Mouse (Mus musculus) cerebellum, adult (tissue): ENCODE results near the gene Khk.

ENCODE experiments used
- ATAC-seq: cut with Nextera tagmentation; 2 replicates; pipeline ENCODE4 v1.9.2; 2017; ENCODE audit warnings: mild to moderate bottlenecking, moderate library complexity, mixed read lengths; ENCODE audit not compliant: insufficient number of reproducible peaks, low FRiP score, low TSS enrichment

Khk gene

DNA sequence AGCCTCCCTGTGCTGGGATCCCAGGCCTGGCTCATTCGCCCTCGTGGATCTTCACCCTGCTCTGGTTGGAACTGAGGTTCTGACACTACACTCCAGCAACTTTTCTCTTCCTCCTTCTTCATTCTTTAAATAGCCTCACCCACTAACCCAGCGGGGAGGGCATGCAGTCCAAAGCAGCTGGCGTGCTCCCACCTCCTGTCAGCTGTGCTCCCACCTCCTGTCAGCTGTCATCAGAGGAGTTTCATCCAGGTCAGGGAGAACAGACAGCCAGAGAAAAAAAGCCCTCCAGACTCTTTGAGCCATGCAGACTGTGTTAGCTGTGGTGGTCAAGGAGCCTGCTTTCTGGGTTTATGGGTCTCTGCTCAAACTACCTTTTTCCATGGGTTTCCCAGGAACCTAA lies 10.1 kb downstream of the Khk start:
- ATAC-seq = no peak

GRCm38 (mm10) chr5:30933705-30934104 lies 12.5 kb downstream of the Khk start:
- ATAC-seq = no peak

GRCm38 (mm10) chr5:30934725-30935461 lies 13.7 kb downstream of the Khk start:
- no peak for ATAC-seq

DNA sequence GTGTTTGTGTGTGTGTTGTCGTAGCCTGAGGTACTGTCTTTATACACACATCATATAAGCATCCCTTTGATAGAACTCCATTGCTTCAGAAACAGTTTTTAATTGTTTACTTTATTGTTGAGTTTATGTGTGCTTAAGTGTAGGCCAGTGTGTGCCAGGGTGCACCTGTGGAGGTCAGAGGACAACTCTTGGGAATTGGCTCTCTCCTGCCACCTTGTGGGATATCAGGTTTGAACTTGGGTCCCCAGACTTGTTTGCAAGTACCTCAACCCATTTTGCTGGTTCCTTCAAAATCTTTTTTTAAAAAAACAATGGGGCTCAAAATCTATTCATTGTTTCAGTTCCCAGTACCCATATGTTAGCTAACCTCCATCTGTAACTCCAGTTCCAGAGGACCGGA lies 21.8 kb downstream of the Khk start:
- ATAC-seq = no peak

GRCm38 (mm10) chr5:30944344-30944743 lies 23.1 kb downstream of the Khk start:
- no peak for ATAC-seq

GRCm38 (mm10) chr5:30944956-30945781 lies 23.9 kb downstream of the Khk start, which contains the start of gene Cgref1:
Cgref1 (minus strand) TSS chr5:30945591.
- ATAC-seq = peak; percentile 69

- no peak for ATAC-seq
Observed at GRCm38 (mm10) chr5:30948620-30949019, 27.4 kb downstream of the Khk start.

DNA sequence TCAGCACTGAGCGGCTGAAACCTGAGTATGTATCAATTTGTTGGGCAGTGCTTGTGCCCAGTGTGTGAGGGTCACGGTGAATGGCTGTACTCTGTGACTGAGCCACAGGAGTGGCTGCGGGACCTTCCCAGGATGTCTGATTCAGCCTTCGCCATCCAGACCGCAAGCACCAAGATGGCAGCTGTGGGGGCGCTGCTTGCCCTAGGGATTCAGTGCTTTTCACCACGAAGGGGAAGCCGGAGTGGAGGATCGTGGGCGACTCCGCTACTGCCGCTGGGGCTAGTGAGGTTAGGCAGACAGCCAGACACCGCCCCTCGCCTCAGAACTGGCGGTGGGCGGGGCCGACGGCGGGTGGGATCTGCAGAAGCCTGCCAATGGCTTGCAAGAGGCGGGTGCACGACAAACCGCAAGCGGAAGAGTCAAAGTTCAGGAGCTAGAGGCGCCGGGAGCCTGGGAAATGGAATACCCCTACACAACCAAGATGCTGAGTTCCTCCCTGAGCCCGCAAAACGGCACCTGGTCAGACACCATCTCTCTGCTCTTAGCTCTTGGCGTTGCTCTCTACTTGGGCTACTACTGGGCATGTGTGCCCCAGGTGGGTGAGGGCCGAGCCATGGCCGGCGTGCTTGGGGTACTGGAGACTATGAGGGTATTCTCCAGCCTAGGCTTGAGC lies 28.6 kb downstream of the Khk start:
- peak; percentile 60 for ATAC-seq

GRCm38 (mm10) chr5:30950451-30950850 lies 29.2 kb downstream of the Khk start:
- ATAC-seq = no peak

DNA sequence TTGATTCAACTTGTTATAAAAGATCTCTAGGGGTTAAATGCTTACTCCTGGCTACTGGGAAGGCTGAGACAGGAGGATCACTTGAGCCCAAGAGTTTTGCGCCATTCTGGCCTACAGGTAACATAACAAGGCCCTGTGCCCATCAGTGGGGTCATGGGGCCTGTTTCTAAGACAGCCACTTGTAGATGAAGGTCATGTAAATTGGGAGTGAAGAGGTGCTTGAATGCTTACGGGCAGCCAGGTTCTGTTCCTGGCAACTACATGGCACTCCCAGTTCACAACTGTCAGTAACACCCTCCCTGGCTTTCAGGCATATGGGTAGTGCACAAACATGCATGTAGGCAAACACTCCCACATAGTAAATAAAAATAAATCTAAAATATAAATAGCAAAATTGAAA lies 29.7 kb downstream of the Khk start:
- no peak for ATAC-seq

DNA sequence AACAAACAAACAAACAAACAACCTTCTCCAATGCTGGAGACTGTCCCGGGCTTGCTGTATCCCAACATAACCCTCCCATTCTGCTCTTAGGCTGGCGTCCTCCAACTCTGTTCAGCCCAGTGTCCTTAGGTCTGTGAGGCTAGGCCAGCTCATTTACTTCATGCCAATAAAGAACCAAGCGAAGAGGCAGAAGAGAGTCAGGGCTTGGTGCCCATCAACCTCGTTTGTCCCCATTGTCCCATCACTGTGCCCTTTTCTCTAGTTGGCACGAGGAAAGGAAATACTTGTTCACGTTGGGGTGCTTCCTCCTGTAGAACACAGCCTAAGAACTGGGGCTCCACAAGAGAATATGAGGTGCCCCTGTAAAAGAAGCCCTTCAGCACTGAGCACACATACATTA lies 30.5 kb downstream of the Khk start:
- no peak for ATAC-seq

DNA sequence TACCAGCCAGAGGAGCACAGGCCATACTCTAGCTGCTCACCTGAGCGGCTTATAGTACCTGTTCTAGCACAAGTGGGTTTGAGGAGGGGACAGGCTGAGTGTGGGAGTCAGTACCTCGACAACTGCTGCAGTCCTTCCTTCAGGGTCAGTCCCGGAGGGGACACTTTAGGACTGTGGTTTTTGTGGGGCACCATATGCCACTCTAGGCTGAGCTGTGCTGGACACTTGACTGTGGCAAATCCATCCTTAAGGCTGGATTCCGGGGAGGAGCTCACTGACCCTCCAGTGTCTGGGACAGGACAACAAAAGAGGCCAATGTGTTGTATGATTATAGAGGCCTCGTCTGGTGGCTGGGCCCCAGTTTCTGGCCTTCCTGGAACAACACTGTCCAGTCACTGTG lies 31.3 kb downstream of the Khk start:
- ATAC-seq = no peak

DNA sequence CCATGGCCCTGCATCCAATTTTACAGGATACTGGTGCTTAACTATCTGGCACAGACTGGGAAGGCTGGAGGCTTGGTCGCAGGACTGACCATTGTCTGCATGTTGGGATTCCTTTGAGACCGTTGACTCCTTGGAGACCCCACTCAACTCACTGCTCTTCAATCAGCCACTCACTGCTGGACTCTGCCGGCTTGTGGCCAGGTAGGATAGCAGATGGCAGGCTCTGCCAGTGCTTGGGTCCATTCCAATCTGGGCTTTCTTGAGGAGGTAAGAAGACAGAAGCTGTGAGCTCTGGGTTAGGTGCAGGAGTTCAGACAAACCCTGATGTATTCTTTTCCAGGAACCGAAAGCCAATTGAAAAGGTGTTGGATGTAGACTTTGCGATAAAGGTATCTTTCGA lies 32.8 kb downstream of the Khk start:
- ATAC-seq = no peak

GRCm38 (mm10) chr5:30954556-30954955 lies 33.3 kb downstream of the Khk start:
- ATAC-seq = no peak

- ATAC-seq = no peak
Observed at GRCm38 (mm10) chr5:30955751-30956150, 34.5 kb downstream of the Khk start.

DNA sequence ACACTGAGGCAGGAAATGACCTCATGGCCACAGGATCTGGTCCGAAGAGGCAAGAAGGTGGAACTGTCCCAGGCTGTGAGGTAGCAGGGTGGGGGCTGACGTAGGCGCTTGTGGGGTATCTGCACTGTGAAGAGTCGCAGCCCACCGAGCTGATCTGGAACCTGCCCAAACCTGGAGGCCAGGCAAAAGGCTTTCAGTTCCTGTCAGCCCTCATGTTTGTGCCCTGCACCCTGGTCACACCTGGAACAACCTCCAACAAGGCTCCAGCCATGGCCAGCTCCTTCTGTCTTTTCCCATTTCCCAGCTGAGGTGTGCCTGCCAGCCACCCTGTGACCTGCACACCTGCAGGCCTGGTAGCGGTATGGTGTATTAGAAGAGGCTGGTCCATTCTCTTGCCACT lies 36.7 kb downstream of the Khk start:
- no peak for ATAC-seq

- no peak for ATAC-seq
Observed at GRCm38 (mm10) chr5:30959198-30959854, 38.1 kb downstream of the Khk start.

- ATAC-seq = peak; percentile 95
Observed at GRCm38 (mm10) chr5:30959966-30960501, 38.8 kb downstream of the Khk start, which contains the start of gene Preb. Preb (minus strand) TSS chr5:30960361.

GRCm38 (mm10) chr5:30960814-30961213 lies 39.6 kb downstream of the Khk start:
- no peak for ATAC-seq
